Mouse (Mus musculus) kidney, adult 2 months (tissue): ENCODE data around the gene Asb11. TPM values are rescaled to one million over a fixed set of nuclear protein-coding genes. Genes with fewer than 3 reads are reported as not detected.
A peak's percentile ranks its signal among the peaks of the same experiment; 100 is the strongest.

Experiments used
- DNase-seq: peaks from one replicate; pipeline ENCODE4 v3.0.0; 2021
- H3K27ac ChIP-seq: fragments of 200-500 bp; 2 replicates; pipeline ENCODE4 v1.5.1; 2012; ENCODE audit warnings: low read depth, low read length, control low read depth, inconsistent platforms; ENCODE audit not compliant: insufficient read depth
- H3K27me3 ChIP-seq: fragments of 200-500 bp; replicated peaks from 2 replicates; pipeline ENCODE4 v1.6.1; 2012; ENCODE audit warnings: mild to moderate bottlenecking, moderate library complexity, low read length, inconsistent platforms; ENCODE audit not compliant: control insufficient read depth, insufficient read depth
- H3K36me3 ChIP-seq: fragments of 200-500 bp; 2 replicates; pipeline ENCODE4 v1.6.1; 2012; ENCODE audit warnings: mild to moderate bottlenecking, moderate library complexity, low read length, inconsistent platforms; ENCODE audit not compliant: control insufficient read depth, insufficient read depth
- H3K4me1 ChIP-seq: fragments of 200-500 bp; 2 replicates; pipeline ENCODE4 v1.6.1; 2011; ENCODE audit warnings: low read length; ENCODE audit not compliant: control insufficient read depth, insufficient read depth
- H3K4me3 ChIP-seq: fragments of 200-500 bp; 2 replicates; pipeline ENCODE4 v1.5.1; 2011; ENCODE audit warnings: mild to moderate bottlenecking, low read depth, low read length, control low read depth; ENCODE audit not compliant: insufficient read depth
- CTCF ChIP-seq: fragments of 200-500 bp; conservative IDR thresholded peaks from 2 replicates; pipeline ENCODE4 v1.5.1; 2011; ENCODE audit warnings: low read depth, mild to moderate bottlenecking, control low read depth, low read length, moderate library complexity, mixed read lengths; ENCODE audit not compliant: insufficient read depth, insufficient read length
- POLR2A ChIP-seq: fragments of 200-500 bp; IDR thresholded peaks from one replicate; pipeline ENCODE4 v1.6.1; 2011; ENCODE audit warnings: low read depth, low read length, control low read depth
- WGBS: fragments of 180-500 bp; shearing (Covaris S2); methylation state at CpG from one replicate; pipeline ENCODE4 v1.1.7; 2018; 5-methylcytosine and 5-hydroxymethylcytosine counted together
- polyA plus RNA-seq: library from polyadenylated mRNA; depleted of rRNA; stranded (reverse); fragments of >200 nt; gene quantifications from 2 replicates; pipeline ENCODE4 v1.2.3, GENCODE M21; 2012

Gene Asb11
- polyA plus RNA-seq, 1 experiment = 1.9 TPM

- H3K36me3 ChIP-seq = no peaks in the 10 kb centered on the region; the same call in 1 of the 2 replicates
- peaks cover 12% of the 10 kb centered on the region; the same call in 1 of the 2 replicates for H3K4me1 ChIP-seq
- H3K27me3 ChIP-seq = no peaks in the 10 kb centered on the region
- TF ChIP-seq CTCF (no peak), POLR2A (no peak)
- peak; percentile 66 for DNase-seq
- peak overlapping the region; percentile 90 for H3K27ac ChIP-seq
- WGBS = 40% methylated on average over 6 of the region's 6 CpGs
- no peak overlapping the region for H3K4me3 ChIP-seq
These were observed 6.2 kb upstream of the Asb11 start for GRCm38 (mm10) chrX:164430621-164431020.

DNA sequence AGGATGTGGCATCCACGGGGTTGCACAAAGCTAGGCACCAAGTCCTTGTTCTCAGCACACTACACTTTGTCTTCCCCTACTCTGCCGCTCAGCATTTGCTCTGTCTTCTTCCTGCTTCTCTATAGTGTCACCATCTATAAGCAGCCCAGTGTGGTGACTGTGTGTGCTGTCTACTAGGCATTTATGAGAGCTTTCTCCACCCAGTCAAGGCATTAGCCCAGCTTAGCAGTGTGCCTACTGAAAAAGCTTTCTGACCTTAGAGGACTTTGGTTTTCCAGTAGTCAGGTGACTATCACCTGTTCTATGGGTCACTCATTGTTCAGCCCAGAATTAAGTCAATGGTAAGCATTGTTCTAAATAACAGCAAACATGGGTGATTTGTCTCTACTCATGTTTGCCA lies 5.7 kb upstream of the Asb11 start:
- H3K27ac ChIP-seq = peak overlapping the region; percentile 90
- no peak for TF ChIP-seq POLR2A
- no peak for TF ChIP-seq CTCF
- WGBS = 83% methylated on average over 2 of the region's 2 CpGs
- no peaks in the 10 kb centered on the region for H3K27me3 ChIP-seq
- H3K36me3 ChIP-seq = no peaks in the 10 kb centered on the region; the same call in 1 of the 2 replicates
- DNase-seq = peak; percentile 48
- peaks cover 12% of the 10 kb centered on the region; the same call in 1 of the 2 replicates for H3K4me1 ChIP-seq
- no peak overlapping the region for H3K4me3 ChIP-seq

DNA sequence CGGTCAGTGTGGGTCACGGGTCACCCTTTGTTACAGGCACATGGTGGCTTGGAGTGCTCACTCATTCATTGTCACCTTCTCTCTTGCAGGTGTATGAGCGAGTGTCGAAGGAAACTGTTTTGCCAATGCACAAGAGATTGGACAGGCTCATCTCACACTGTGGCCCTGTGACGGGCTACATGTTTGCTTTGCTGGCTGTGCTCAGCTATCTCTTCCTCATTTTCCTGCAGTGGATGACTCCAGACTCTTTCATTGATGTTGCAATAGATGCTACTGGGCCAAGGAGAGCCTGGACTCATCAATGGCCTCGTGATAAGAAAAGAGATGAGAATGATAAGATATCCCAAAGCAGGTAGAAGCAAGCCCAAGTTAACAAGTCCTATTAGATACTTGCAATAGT lies 5.3 kb upstream of the Asb11 start:
- no peak overlapping the region for H3K4me3 ChIP-seq
- H3K4me1 ChIP-seq = peaks cover 12% of the 10 kb centered on the region; the same call in 1 of the 2 replicates
- H3K27ac ChIP-seq = peak overlapping the region; percentile 27; the same call in 1 of the 2 replicates
- no peaks in the 10 kb centered on the region for H3K27me3 ChIP-seq
- H3K36me3 ChIP-seq = no peaks in the 10 kb centered on the region; the same call in 1 of the 2 replicates
- no peak for TF ChIP-seq POLR2A
- no peak for TF ChIP-seq CTCF
- WGBS = 80% methylated on average over 6 of the region's 6 CpGs
- DNase-seq = no peak

DNA sequence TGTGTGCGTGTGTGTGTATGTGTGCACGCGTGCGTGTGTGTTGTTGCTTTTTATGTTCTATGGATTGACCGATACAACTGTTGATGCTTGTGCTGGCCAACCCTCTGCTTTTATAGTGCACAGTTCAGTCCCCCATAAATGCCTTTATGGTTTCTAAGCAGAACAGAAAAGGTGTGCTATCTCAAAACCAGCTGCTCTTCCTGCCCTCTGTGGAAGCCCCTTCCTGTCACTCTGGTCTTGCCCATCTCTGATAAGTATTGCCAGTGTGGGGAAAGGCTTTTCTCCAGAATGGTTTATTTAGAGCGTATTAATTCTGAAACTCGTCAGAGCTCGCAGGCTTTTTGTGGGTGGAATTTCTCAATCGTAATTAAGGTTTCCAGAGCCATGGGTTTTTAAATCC lies 4.1 kb upstream of the Asb11 start:
- TF ChIP-seq POLR2A (no peak), CTCF (no peak)
- DNase-seq = no peak
- Histone ChIP-seq H3K4me1 (peaks cover 9% of the 10 kb centered on the region; the same call in 1 of the 2 replicates), H3K4me3 (no peak overlapping the region), H3K27ac (no peak overlapping the region), H3K27me3 (no peaks in the 10 kb centered on the region), H3K36me3 (no peaks in the 10 kb centered on the region; the same call in 1 of the 2 replicates)
- WGBS = 96% methylated on average over 9 of the region's 9 CpGs

DNA sequence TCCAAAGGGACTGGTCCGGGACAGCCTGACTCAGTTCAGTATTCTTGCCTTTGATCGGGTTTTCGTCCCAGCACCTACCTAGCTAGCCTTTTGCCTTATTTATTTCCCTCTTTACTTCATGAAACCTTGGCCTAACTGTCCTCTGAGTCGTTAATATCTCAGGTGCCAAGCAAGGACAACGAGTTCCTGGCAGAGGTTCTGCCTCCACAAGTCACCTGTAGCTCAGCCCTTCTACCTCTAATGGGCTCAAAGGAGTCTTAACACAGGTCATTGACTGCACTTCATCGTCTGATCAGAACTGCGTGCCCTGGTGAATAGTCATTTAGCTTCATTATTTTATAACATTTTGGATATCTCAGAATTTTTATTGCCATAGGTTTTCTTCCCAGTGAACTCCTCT lies 2.7 kb downstream of the Asb11 start:
- no peak overlapping the region for H3K4me3 ChIP-seq
- WGBS = 40% methylated on average over 7 of the region's 7 CpGs

GRCm38 (mm10) chrX:164440140-164440539 lies 3.3 kb downstream of the Asb11 start:
- TF ChIP-seq POLR2A = no peak
- no peak for TF ChIP-seq CTCF
- Histone ChIP-seq H3K36me3 (no peaks in the 10 kb centered on the region), H3K27ac (peak overlapping the region; percentile 98), H3K4me1 (peaks cover 5% of the 10 kb centered on the region), H3K4me3 (no peak overlapping the region), H3K27me3 (no peaks in the 10 kb centered on the region)
- WGBS = 7% methylated on average over 2 of the region's 2 CpGs
- DNase-seq = peak; percentile 94

More for the DNA sequence above, 2.7 kb downstream of the Asb11 start:
- Histone ChIP-seq H3K36me3 (no peaks in the 10 kb centered on the region), H3K27ac (peak overlapping the region; percentile 48; the same call in 1 of the 2 replicates), H3K27me3 (no peaks in the 10 kb centered on the region), H3K4me1 (peaks cover 5% of the 10 kb centered on the region)
- TF ChIP-seq CTCF (no peak), POLR2A (no peak)
- peak; percentile 54 for DNase-seq

DNA sequence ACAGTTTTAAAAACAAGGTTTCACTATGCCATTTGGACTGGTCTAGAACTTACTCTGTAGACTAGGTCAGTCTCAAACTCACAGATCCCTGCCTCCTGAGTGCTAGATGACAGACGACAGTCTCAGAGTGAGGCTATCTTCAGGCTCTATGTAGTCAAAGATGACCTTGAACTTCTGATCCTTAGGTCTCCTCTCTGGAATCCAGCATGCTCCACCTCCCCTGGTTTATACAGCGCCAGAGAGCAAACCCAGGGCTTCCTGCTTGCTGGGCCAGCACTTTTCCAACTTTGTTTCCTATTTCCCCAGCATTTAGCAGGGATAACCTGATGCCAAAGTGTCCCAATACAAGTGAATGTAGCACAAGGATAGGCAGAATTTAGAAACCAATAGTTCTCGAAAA lies 3.9 kb downstream of the Asb11 start:
- peak overlapping the region; percentile 98 for H3K27ac ChIP-seq
- H3K4me1 ChIP-seq = peaks cover 5% of the 10 kb centered on the region
- no peaks in the 10 kb centered on the region for H3K36me3 ChIP-seq
- H3K27me3 ChIP-seq = no peaks in the 10 kb centered on the region
- 49% methylated on average over 3 of the region's 3 CpGs for WGBS
- peak; percentile 56 for DNase-seq
- no peak overlapping the region for H3K4me3 ChIP-seq
- TF ChIP-seq CTCF (no peak), POLR2A (no peak)

DNA sequence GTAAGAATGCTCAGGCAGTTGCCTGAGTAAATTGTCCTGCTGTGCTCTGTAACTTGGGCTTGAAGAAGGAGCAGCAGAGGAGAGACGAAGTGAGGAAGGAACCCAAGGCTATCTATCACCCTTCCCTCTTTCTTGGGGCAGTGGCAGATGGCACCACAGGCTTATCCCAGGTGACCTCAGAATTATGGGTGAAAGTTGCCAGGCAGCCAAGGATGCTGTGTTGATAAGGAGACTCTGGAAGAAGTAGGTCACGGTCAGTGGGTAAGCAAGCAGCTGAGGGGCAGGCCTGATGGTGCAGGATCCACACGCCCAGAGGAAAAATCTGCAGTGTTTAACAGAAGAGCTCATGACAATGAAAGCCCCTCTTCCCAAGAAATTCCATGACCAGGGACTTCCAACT lies 4.5 kb downstream of the Asb11 start:
- Histone ChIP-seq H3K27me3 (no peaks in the 10 kb centered on the region), H3K4me1 (peaks cover 5% of the 10 kb centered on the region), H3K36me3 (no peaks in the 10 kb centered on the region), H3K4me3 (no peak overlapping the region), H3K27ac (peak overlapping the region; percentile 98)
- 75% methylated on average over 3 of the region's 3 CpGs for WGBS
- no peak for DNase-seq
- TF ChIP-seq POLR2A (no peak), CTCF (no peak)
